Mouse (Mus musculus): ENCODE results near the gene Ccdc141. TPM values are rescaled to one million over a fixed set of nuclear protein-coding genes. Genes with fewer than 3 reads are reported as not detected.
A peak's percentile ranks its signal among the peaks of the same experiment; 100 is the strongest.

The Ccdc141 gene
- 11.2 and 16.3 TPM in 2 replicates for polyA plus RNA-seq (2011; ENCODE audit: insufficient read length, low read depth, missing spikeins)

DNA sequence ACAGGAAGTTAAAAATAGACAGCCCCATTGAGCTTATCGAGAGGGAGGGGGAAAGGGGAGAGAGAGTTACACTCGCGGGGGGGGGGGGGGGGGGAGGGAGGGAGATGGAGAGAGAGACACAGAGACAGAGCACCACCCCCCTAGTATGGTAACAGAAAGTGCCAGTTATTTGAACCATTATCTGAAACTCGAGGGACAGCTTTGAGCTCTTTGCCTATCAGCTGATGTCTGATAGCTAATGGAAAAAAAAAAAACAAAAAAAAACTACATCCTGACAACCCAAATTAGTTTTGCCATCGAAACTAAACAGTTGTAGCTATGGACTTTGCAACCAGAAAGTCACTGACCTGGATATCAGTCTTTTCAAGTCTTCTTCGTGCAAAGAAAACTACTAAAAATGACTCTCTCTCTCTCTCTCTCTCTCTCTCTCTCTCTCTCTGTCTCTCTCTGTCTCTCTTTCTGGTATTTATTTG lies at the start of gene Ccdc141:
Gene Ccdc141, minus strand, starts transcription at position 4 of the 473 bp plus-strand sequence.
- peak within 1 kb of the TSS; percentile 53 for H3K4me3 ChIP-seq (ENCODE audit: insufficient read depth, low read length)
- H3K27ac ChIP-seq (ENCODE audit: insufficient read depth, low read length) = peak within 1 kb of the TSS; percentile 12
- TF ChIP-seq POLR2A (IDR thresholded peaks at IDR 0.05; ENCODE audit: low read depth, low read length) (no peak), CTCF (IDR thresholded peaks at IDR 0.05; ENCODE audit: borderline replicate concordance, insufficient read depth, low read length) (no peak)
- peaks cover 9% of the 10 kb centered on the region for H3K4me1 ChIP-seq (ENCODE audit: control insufficient read depth, insufficient read depth, low read length)

- Histone ChIP-seq H3K4me1 (ENCODE audit: control insufficient read depth, insufficient read depth, low read length) (no peaks in the 10 kb centered on the region), H3K27ac (ENCODE audit: insufficient read depth, low read length) (no peak overlapping the region), H3K4me3 (ENCODE audit: insufficient read depth, low read length) (no peak overlapping the region)
- no peak for TF ChIP-seq POLR2A (IDR thresholded peaks at IDR 0.05; ENCODE audit: low read depth, low read length)
- no peak for TF ChIP-seq CTCF (IDR thresholded peaks at IDR 0.05; ENCODE audit: borderline replicate concordance, insufficient read depth, low read length)
Measured at GRCm38 (mm10) chr2:77212885-77213284, 42.4 kb upstream of the Ccdc141 start.

GRCm38 (mm10) chr2:77206951-77207350 lies 36.5 kb upstream of the Ccdc141 start:
- H3K4me3 ChIP-seq (ENCODE audit: insufficient read depth, low read length) = no peak overlapping the region
- TF ChIP-seq CTCF (IDR thresholded peaks at IDR 0.05; ENCODE audit: borderline replicate concordance, insufficient read depth, low read length) (no peak), POLR2A (IDR thresholded peaks at IDR 0.05; ENCODE audit: low read depth, low read length) (no peak)
- peaks cover 4% of the 10 kb centered on the region; the same call in 1 of the 2 replicates for H3K4me1 ChIP-seq (ENCODE audit: control insufficient read depth, insufficient read depth, low read length)
- H3K27ac ChIP-seq (ENCODE audit: insufficient read depth, low read length) = no peak overlapping the region

- Histone ChIP-seq H3K27ac (ENCODE audit: insufficient read depth, low read length) (no peak overlapping the region), H3K4me1 (ENCODE audit: control insufficient read depth, insufficient read depth, low read length) (peaks cover 9% of the 10 kb centered on the region; the same call in 1 of the 2 replicates), H3K4me3 (ENCODE audit: insufficient read depth, low read length) (no peak overlapping the region)
- TF ChIP-seq POLR2A (IDR thresholded peaks at IDR 0.05; ENCODE audit: low read depth, low read length) (no peak), CTCF (IDR thresholded peaks at IDR 0.05; ENCODE audit: borderline replicate concordance, insufficient read depth, low read length) (no peak)
Measured at GRCm38 (mm10) chr2:77203916-77204315, 33.5 kb upstream of the Ccdc141 start.

GRCm38 (mm10) chr2:77201900-77202299 lies 31.5 kb upstream of the Ccdc141 start:
- TF ChIP-seq POLR2A (IDR thresholded peaks at IDR 0.05; ENCODE audit: low read depth, low read length) = no peak
- no peak for TF ChIP-seq CTCF (IDR thresholded peaks at IDR 0.05; ENCODE audit: borderline replicate concordance, insufficient read depth, low read length)
- Histone ChIP-seq H3K4me1 (ENCODE audit: control insufficient read depth, insufficient read depth, low read length) (peaks cover 9% of the 10 kb centered on the region; the same call in 1 of the 2 replicates), H3K4me3 (ENCODE audit: insufficient read depth, low read length) (no peak overlapping the region), H3K27ac (ENCODE audit: insufficient read depth, low read length) (no peak overlapping the region)

GRCm38 (mm10) chr2:77200958-77201614 lies 30.6 kb upstream of the Ccdc141 start:
- Histone ChIP-seq H3K4me3 (ENCODE audit: insufficient read depth, low read length) (no peak overlapping the region), H3K4me1 (ENCODE audit: control insufficient read depth, insufficient read depth, low read length) (peaks cover 9% of the 10 kb centered on the region; the same call in 1 of the 2 replicates), H3K27ac (ENCODE audit: insufficient read depth, low read length) (0 out of 2 replicates have a peak overlapping the region, but pooled peaks have one; percentile 1)
- no peak for TF ChIP-seq POLR2A (IDR thresholded peaks at IDR 0.05; ENCODE audit: low read depth, low read length)
- no peak for TF ChIP-seq CTCF (IDR thresholded peaks at IDR 0.05; ENCODE audit: borderline replicate concordance, insufficient read depth, low read length)

- Histone ChIP-seq H3K27ac (ENCODE audit: insufficient read depth, low read length) (no peak overlapping the region), H3K4me3 (ENCODE audit: insufficient read depth, low read length) (no peak overlapping the region), H3K4me1 (ENCODE audit: control insufficient read depth, insufficient read depth, low read length) (peaks cover 9% of the 10 kb centered on the region; the same call in 1 of the 2 replicates)
- TF ChIP-seq CTCF (IDR thresholded peaks at IDR 0.05; ENCODE audit: borderline replicate concordance, insufficient read depth, low read length) = no peak
- TF ChIP-seq POLR2A (IDR thresholded peaks at IDR 0.05; ENCODE audit: low read depth, low read length) = no peak
Measured at GRCm38 (mm10) chr2:77200379-77200778, 29.9 kb upstream of the Ccdc141 start.

DNA sequence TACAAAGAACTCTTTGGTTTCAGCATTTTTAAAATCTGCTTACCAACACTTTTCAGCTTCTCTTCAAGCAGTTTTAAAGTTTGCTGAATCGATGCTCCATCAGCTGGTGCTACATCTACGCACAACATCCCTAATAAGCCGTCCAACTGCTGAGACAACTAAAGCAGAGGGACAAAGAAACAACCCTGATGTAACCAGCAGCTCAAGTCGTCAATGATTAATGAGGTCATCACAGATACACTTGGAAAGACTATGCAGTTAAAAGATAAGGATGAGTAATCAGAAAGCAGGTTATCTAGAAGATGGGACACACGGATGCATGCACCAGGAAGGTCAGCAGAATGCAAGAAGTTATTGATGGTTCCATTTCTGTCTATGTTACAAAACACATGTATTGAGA lies 27.8 kb upstream of the Ccdc141 start:
- Histone ChIP-seq H3K27ac (ENCODE audit: insufficient read depth, low read length) (no peak overlapping the region), H3K4me1 (ENCODE audit: control insufficient read depth, insufficient read depth, low read length) (peaks cover 9% of the 10 kb centered on the region; the same call in 1 of the 2 replicates), H3K4me3 (ENCODE audit: insufficient read depth, low read length) (no peak overlapping the region)
- TF ChIP-seq CTCF (IDR thresholded peaks at IDR 0.05; ENCODE audit: borderline replicate concordance, insufficient read depth, low read length) = no peak
- no peak for TF ChIP-seq POLR2A (IDR thresholded peaks at IDR 0.05; ENCODE audit: low read depth, low read length)

DNA sequence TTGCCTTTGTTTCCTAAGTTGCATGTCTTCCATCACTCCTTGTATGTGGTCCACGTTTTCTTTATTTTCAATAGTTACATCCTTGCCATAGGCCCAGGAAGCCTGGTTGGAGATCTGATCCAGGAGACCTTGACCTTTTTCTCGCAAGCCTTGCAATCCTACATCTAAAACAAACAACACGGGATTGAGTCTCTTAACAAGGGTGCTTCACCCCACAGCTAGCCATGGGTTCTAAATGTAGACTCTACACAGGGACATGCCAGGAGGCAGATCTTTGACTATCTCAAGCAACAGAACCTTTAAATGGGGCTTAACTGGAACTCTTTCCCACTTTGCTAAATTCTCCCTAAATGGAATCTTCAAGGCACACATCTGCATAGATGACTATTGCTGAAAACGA lies 26.4 kb upstream of the Ccdc141 start:
- Histone ChIP-seq H3K27ac (ENCODE audit: insufficient read depth, low read length) (no peak overlapping the region), H3K4me3 (ENCODE audit: insufficient read depth, low read length) (no peak overlapping the region), H3K4me1 (ENCODE audit: control insufficient read depth, insufficient read depth, low read length) (peaks cover 5% of the 10 kb centered on the region; the same call in 1 of the 2 replicates)
- no peak for TF ChIP-seq CTCF (IDR thresholded peaks at IDR 0.05; ENCODE audit: borderline replicate concordance, insufficient read depth, low read length)
- TF ChIP-seq POLR2A (IDR thresholded peaks at IDR 0.05; ENCODE audit: low read depth, low read length) = no peak

- Histone ChIP-seq H3K4me3 (ENCODE audit: insufficient read depth, low read length) (no peak overlapping the region), H3K4me1 (ENCODE audit: control insufficient read depth, insufficient read depth, low read length) (no peaks in the 10 kb centered on the region), H3K27ac (ENCODE audit: insufficient read depth, low read length) (no peak overlapping the region)
- TF ChIP-seq POLR2A (IDR thresholded peaks at IDR 0.05; ENCODE audit: low read depth, low read length) = no peak
Measured at GRCm38 (mm10) chr2:77195056-77195455, 24.6 kb upstream of the Ccdc141 start.
